Comparison of ENCODE assay signal across 9 mouse cellular contexts in the genomic region with DNA sequence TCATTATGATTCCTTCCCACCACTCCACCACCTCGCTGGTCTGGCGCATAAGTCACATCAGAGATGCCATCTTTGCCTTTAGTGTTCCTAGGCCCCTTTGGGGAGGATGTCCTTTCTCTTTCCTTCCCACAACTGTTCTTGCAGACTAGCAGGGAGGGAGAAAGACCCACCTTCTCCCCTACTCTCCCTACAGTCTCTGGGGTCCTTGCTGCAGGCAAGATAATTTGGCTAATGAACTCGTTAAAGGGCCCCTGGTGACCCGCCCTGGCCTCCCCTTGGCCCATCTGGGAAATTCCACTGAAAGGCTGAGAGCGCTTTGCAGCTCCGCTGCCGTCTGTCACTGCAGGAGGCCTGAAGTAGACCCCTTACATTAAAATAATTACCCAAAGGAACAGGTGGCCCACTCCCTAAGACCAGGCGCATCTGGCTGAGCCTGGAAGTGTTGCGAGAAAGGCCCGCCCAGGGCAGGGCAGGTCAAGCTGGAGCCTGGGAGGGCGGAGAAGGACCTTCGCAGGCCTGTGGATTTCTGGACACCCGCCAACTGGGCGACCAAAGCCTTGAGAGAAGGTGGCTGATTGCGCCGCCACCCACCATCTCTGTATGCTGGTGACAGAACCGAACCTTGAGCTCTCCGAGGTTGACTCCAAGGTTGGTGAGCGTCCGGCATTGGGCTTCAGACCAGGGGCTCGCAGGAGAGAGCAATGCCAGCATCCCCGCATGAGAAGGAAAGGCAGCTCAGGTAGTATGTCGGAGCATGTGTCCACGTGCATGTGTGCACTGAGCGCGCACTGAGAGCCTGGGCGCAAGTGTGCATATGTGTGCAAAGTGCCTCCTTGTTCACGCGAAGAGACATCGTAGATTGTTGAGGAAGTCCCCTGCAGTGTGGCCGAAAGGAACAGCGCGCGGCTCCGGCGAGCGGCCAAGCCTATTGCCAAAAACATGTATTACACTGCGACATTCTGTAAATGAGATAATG. TPM values are rescaled to one million over a fixed set of nuclear protein-coding genes. Genes with fewer than 3 reads are reported as not detected.
DNase-seq lines count a peak whose midpoint lies in the region; ATAC-seq and TF ChIP-seq lines count a peak whose summit lies in the region.
"Had no signal": no experiment of that assay in that cellular context is flagged by ENCODE, and none has a peak within 500 bp of the region (broad histone marks: within the 10 kb centered on the region; RNA-seq: fewer than 3 reads in every experiment).

No protein-coding gene starts in this region.

- H3K9me3 ChIP-seq in kidney, embryonic 14.5 days (ENCODE audit: control insufficient read depth, low read length), result no peaks in the 10 kb centered on the region
- H3K9me3 ChIP-seq in kidney, embryonic 16.5 days (ENCODE audit: low read length), result no peaks in the 10 kb centered on the region
- peaks cover under 1% of the 10 kb centered on the region; the same call in 1 of the 2 replicates for H3K9me3 ChIP-seq in limb, embryonic 12.5 days

- ATAC-seq in kidney, embryonic 14.5 days (ENCODE audit: low FRiP score, low TSS enrichment), result 0 out of 2 replicates have a peak, but pooled peaks have one; percentile 32
- ATAC-seq in kidney, embryonic 16.5 days (ENCODE audit: low FRiP score, low TSS enrichment), result no peak
- peak; percentile 53; the same call in 1 of the 2 replicates for ATAC-seq in limb, embryonic 12.5 days (ENCODE audit: insufficient number of reproducible peaks, insufficient read depth, low FRiP score, low TSS enrichment, low read depth)

- no peak for TF ChIP-seq POLR2A in cerebellum, adult 2 months (IDR thresholded peaks at IDR 0.05; ENCODE audit: borderline replicate concordance, insufficient read depth, low read length)

- H3K27me3 ChIP-seq in cerebellum, adult 2 months (ENCODE audit: control insufficient read depth, insufficient read depth, low read length), result peaks cover 5% of the 10 kb centered on the region; the same call in 1 of the 2 replicates
- peaks cover 96% of the 10 kb centered on the region for H3K27me3 ChIP-seq in kidney, embryonic 14.5 days (ENCODE audit: control insufficient read depth, insufficient read depth, low read length)
- peaks cover 95% of the 10 kb centered on the region for H3K27me3 ChIP-seq in kidney, embryonic 16.5 days (ENCODE audit: insufficient read depth, low read length)
- peaks cover 96% of the 10 kb centered on the region for H3K27me3 ChIP-seq in limb, embryonic 12.5 days

- no peak overlapping the region for H3K4me2 ChIP-seq in kidney, embryonic 14.5 days (replicated peaks; ENCODE audit: low read depth, low read length)
- H3K4me2 ChIP-seq in kidney, embryonic 16.5 days (replicated peaks; ENCODE audit: low read depth, low read length), result no peak overlapping the region
- peak overlapping the region; percentile 31 for H3K4me2 ChIP-seq in limb, embryonic 12.5 days

- H3K27ac ChIP-seq in cerebellum, adult 2 months (ENCODE audit: insufficient read depth, low read length), result no peak overlapping the region
- no peak overlapping the region for H3K27ac ChIP-seq in kidney, embryonic 14.5 days (ENCODE audit: low read depth, low read length)
- H3K27ac ChIP-seq in kidney, embryonic 16.5 days (ENCODE audit: low read length), result no peak overlapping the region
- no peak overlapping the region for H3K27ac ChIP-seq in limb, embryonic 12.5 days

- TF ChIP-seq CTCF in cerebellum, adult 2 months (IDR thresholded peaks at IDR 0.05; ENCODE audit: borderline replicate concordance, insufficient read depth, low read depth, low read length), result no peak

- no peak overlapping the region for H3K9ac ChIP-seq in kidney, embryonic 14.5 days (ENCODE audit: low read depth, low read length)
- H3K9ac ChIP-seq in kidney, embryonic 16.5 days (replicated peaks; ENCODE audit: low read length), result no peak overlapping the region
- H3K9ac ChIP-seq in limb, embryonic 12.5 days (replicated peaks), result no peak overlapping the region

- 1% methylated on average over 38 of the region's 38 CpGs for WGBS in cerebellum, adult 2 months
- 2% methylated on average over 38 of the region's 38 CpGs for WGBS in kidney, embryonic 14.5 days
- 2% methylated on average over 38 of the region's 38 CpGs for WGBS in kidney, embryonic 16.5 days
- under 1% methylated on average over 38 of the region's 38 CpGs for WGBS in limb, embryonic 12.5 days

- peak; percentile 47 to 48 for DNase-seq in cerebellum, postnatal 10 days
- DNase-seq in cerebellum, adult 2 months, result no peak
- peak; percentile 59 for DNase-seq in adrenal gland, postnatal 25 days
- DNase-seq in cerebellum, adult 18-20 months, result no peak
- DNase-seq in right cerebral cortex, adult 2 months (ENCODE audit: low spot score in 2 of 2), result no peak
- DNase-seq: lung, adult 18-20 months had no signal

- H3K36me3 ChIP-seq in kidney, embryonic 14.5 days (ENCODE audit: control insufficient read depth, insufficient read depth, low read length), result no peaks in the 10 kb centered on the region
- H3K36me3 ChIP-seq in kidney, embryonic 16.5 days (ENCODE audit: insufficient read depth, low read length), result no peaks in the 10 kb centered on the region
- H3K36me3 ChIP-seq in limb, embryonic 12.5 days, result no peaks in the 10 kb centered on the region

- no peaks in the 10 kb centered on the region for H3K4me1 ChIP-seq in cerebellum, adult 2 months (ENCODE audit: control insufficient read depth, insufficient read depth, low read length)
- H3K4me1 ChIP-seq in kidney, embryonic 14.5 days (ENCODE audit: control insufficient read depth, insufficient read depth, low read length), result no peaks in the 10 kb centered on the region
- no peaks in the 10 kb centered on the region for H3K4me1 ChIP-seq in kidney, embryonic 16.5 days (ENCODE audit: insufficient read depth, low read length)
- H3K4me1 ChIP-seq in limb, embryonic 12.5 days (replicated peaks), result peaks cover 20% of the 10 kb centered on the region

- no peak overlapping the region for H3K4me3 ChIP-seq in cerebellum, adult 2 months (replicated peaks; ENCODE audit: insufficient read depth, low read depth, low read length)
- no peak overlapping the region; the same call in 1 of the 2 replicates for H3K4me3 ChIP-seq in kidney, embryonic 14.5 days (ENCODE audit: low read length)
- no peak overlapping the region for H3K4me3 ChIP-seq in kidney, embryonic 16.5 days (ENCODE audit: low read length)
- no peak overlapping the region for H3K4me3 ChIP-seq in limb, embryonic 12.5 days (replicated peaks)

RNA-seq across cellular contexts. Expression of a gene that starts 7.0 kb away (rescaled TPM):
- not detected in 2 replicates for polyA plus RNA-seq in cerebellum, adult 2 months (2012; rRNA removed)
- polyA plus RNA-seq in kidney, embryonic 14.5 days (2014; fragmentation: Nextera tagmentation; extraction: Ambion mirVana), result not detected in 2 replicates
- polyA plus RNA-seq in kidney, embryonic 16.5 days (2015; fragmentation: Nextera tagmentation; extraction: Ambion mirVana), result not detected in 2 replicates
- not detected in 2 replicates for total RNA-seq in adrenal gland, postnatal 25 days (2021)
- 0.20 and 0.33 TPM in 2 replicates for polyA plus RNA-seq in limb, embryonic 12.5 days (2016; fragmentation: Nextera tagmentation; extraction: Ambion mirVana)

RNA-seq across cellular contexts. Expression of a gene that starts 50.8 kb away (rescaled TPM):
- polyA plus RNA-seq in cerebellum, adult 2 months (2012; rRNA removed), result 19.2 and 20.2 TPM in 2 replicates
- 17.5 and 20.7 TPM in 2 replicates for polyA plus RNA-seq in kidney, embryonic 14.5 days (2014; fragmentation: Nextera tagmentation; extraction: Ambion mirVana)
- polyA plus RNA-seq in kidney, embryonic 16.5 days (2015; fragmentation: Nextera tagmentation; extraction: Ambion mirVana), result 25.5 and 29.4 TPM in 2 replicates
- 31.4 and 45.8 TPM in 2 replicates for total RNA-seq in adrenal gland, postnatal 25 days (2021)
- polyA plus RNA-seq in limb, embryonic 12.5 days (2016; fragmentation: Nextera tagmentation; extraction: Ambion mirVana), result 31.7 and 32.5 TPM in 2 replicates

Comparison
In these comparisons a context has a peak if more than half of its experiments do, and no peak if none do; other contexts are left out.
1. DNase-seq: peak in cerebellum, postnatal 10 days (2 of 2) and adrenal gland, postnatal 25 days (single experiment); none in cerebellum, adult 2 months (0 of 2), cerebellum, adult 18-20 months (0 of 2) and right cerebral cortex, adult 2 months (0 of 2).